Mouse (Mus musculus) hematopoietic stem cell, adult 5-6 weeks (primary cell): ENCODE results near the gene Efemp2. TPM values are rescaled to one million over a fixed set of nuclear protein-coding genes. Genes with fewer than 3 reads are reported as not detected.

ENCODE experiments used
- ATAC-seq, 2 experiments: fragments of 125-278 bp in 1 of 2; replicated peaks in 1 of 2; 2 replicates each; pipeline ENCODE4 v1.8.0; 2016 to 2017; ENCODE audit warnings: inconsistent platforms in 2 of 2, mild to moderate bottlenecking in 2 of 2, moderate number of reproducible peaks in 2 of 2, low read depth in 1 of 2, moderate TSS enrichment in 1 of 2; ENCODE audit not compliant: low FRiP score in 2 of 2, poor library complexity in 2 of 2, severe bottlenecking in 2 of 2, insufficient read depth in 1 of 2, low TSS enrichment in 1 of 2
- total RNA-seq: library from RNA; stranded (forward); fragments of 172-1452, 232-1000 nt; gene quantifications from 2 replicates; pipeline ENCODE4 v1.2.3, GENCODE M21; 2017

Gene Efemp2
- total RNA-seq, 1 experiment from 2014 or later = not detected

- ATAC-seq = no peak
These were observed 6.7 kb upstream of the Efemp2 start for GRCm38 (mm10) chr19:5466916-5467500.

- peak; percentile 68 to 72 for ATAC-seq
These were observed 5.4 kb upstream of the Efemp2 start, which contains the start of gene Ctsw for GRCm38 (mm10) chr19:5468374-5468773. Gene Ctsw, minus strand, starts transcription at chr19:5468507.

- no peak for ATAC-seq
These were observed 1.9 kb upstream of the Efemp2 start for GRCm38 (mm10) chr19:5471846-5472245.

GRCm38 (mm10) chr19:5472857-5473256 lies 897 bp upstream of the Efemp2 start:
- ATAC-seq = no peak

- ATAC-seq = no peak
These were observed 721 bp downstream of the Efemp2 start for GRCm38 (mm10) chr19:5474281-5475068.

GRCm38 (mm10) chr19:5475069-5475714 lies 1.4 kb downstream of the Efemp2 start:
- ATAC-seq = no peak

GRCm38 (mm10) chr19:5477004-5477667 lies 3.4 kb downstream of the Efemp2 start:
- no peak for ATAC-seq

- ATAC-seq = no peak
These were observed 4.0 kb downstream of the Efemp2 start for GRCm38 (mm10) chr19:5477668-5478300.

GRCm38 (mm10) chr19:5480016-5480415 lies 6.3 kb downstream of the Efemp2 start:
- ATAC-seq = no peak

- ATAC-seq = no peak
These were observed 7.6 kb downstream of the Efemp2 start for GRCm38 (mm10) chr19:5481398-5481797.

GRCm38 (mm10) chr19:5483386-5484359 lies 9.9 kb downstream of the Efemp2 start:
- no peak for ATAC-seq

- ATAC-seq = no peak
These were observed 10.7 kb downstream of the Efemp2 start for GRCm38 (mm10) chr19:5484496-5484895.

GRCm38 (mm10) chr19:5485371-5485770 lies 11.6 kb downstream of the Efemp2 start:
- no peak for ATAC-seq

GRCm38 (mm10) chr19:5485821-5486220 lies 12.1 kb downstream of the Efemp2 start:
- ATAC-seq = no peak

- ATAC-seq = no peak
These were observed 12.5 kb downstream of the Efemp2 start for GRCm38 (mm10) chr19:5486286-5486685.

GRCm38 (mm10) chr19:5486771-5487170 lies 13.0 kb downstream of the Efemp2 start:
- ATAC-seq = no peak
